ENCODE assay signal across 8 mouse cellular contexts in genomic region chr5:138155443-138155976, GRCm38 (mm10). TPM values are rescaled to one million over a fixed set of nuclear protein-coding genes. Genes with fewer than 3 reads are reported as not detected.
A peak's percentile ranks its signal among the peaks of the same experiment; 100 is the strongest.
DNase-seq lines count a peak whose midpoint lies in the region; ATAC-seq and TF ChIP-seq lines count a peak whose summit lies in the region.

TSS of gene Zfp113 (minus strand) at chr5:138155744.

- H3K27ac ChIP-seq in embryonic facial prominence, embryonic 13.5 days = peak within 1 kb of the TSS; percentile 94
- H3K27ac ChIP-seq in kidney, adult 2 months (ENCODE audit: insufficient read depth, low read depth, low read length) = peak within 1 kb of the TSS; percentile 48
- peak within 1 kb of the TSS; percentile 95 for H3K27ac ChIP-seq in limb, embryonic 12.5 days
- H3K27ac ChIP-seq in midbrain, embryonic 15.5 days = peak within 1 kb of the TSS; percentile 97
- peak within 1 kb of the TSS; percentile 68 for H3K27ac ChIP-seq in spleen, adult 2 months (ENCODE audit: insufficient read depth, low read length)

- peaks cover 21% of the 10 kb centered on the region for H3K36me3 ChIP-seq in embryonic facial prominence, embryonic 13.5 days
- H3K36me3 ChIP-seq in kidney, adult 2 months (ENCODE audit: control insufficient read depth, insufficient read depth, low read length) = peaks cover 4% of the 10 kb centered on the region
- peaks cover 32% of the 10 kb centered on the region for H3K36me3 ChIP-seq in limb, embryonic 12.5 days
- H3K36me3 ChIP-seq in midbrain, embryonic 15.5 days (replicated peaks) = peaks cover 14% of the 10 kb centered on the region; the same call in 1 of the 2 replicates
- peaks cover 10% of the 10 kb centered on the region for H3K36me3 ChIP-seq in spleen, adult 2 months (ENCODE audit: control insufficient read depth, insufficient read depth, low read length)

- peak; percentile 100 for DNase-seq in 3T3-L1 (ENCODE audit: low read depth, low spot score)
- DNase-seq in adrenal gland, postnatal 36 days = peak; percentile 87 to 90
- DNase-seq in heart, adult 18-20 months = peak; percentile 92 to 95
- peak; percentile 97 for DNase-seq in kidney, adult 2 months
- DNase-seq in spleen, adult 2 months (ENCODE audit: low read depth in 1 of 2, low spot score in 2 of 2) = peak; percentile 88 to 89

- peak; percentile 98; the same call in 1 of the 2 replicates for TF ChIP-seq CTCF in kidney, adult 2 months (conservative IDR thresholded peaks at IDR 0.05; ENCODE audit: insufficient read depth, insufficient read length, low read depth, low read length)
- TF ChIP-seq CTCF in spleen, adult 2 months (IDR thresholded peaks at IDR 0.05; ENCODE audit: extremely low read depth, insufficient read depth, insufficient read length, insufficient replicate concordance) = peak; percentile 79; the same call in 1 of the 2 replicates

- WGBS in embryonic facial prominence, embryonic 13.5 days = under 1% methylated on average over 31 of the region's 31 CpGs
- WGBS in kidney, adult 2 months = under 1% methylated on average over 31 of the region's 31 CpGs
- under 1% methylated on average over 31 of the region's 31 CpGs for WGBS in limb, embryonic 12.5 days
- WGBS in midbrain, embryonic 15.5 days = under 1% methylated on average over 31 of the region's 31 CpGs
- 0% methylated on average over 31 of the region's 31 CpGs for WGBS in spleen, adult 2 months

- peak within 1 kb of the TSS; percentile 92 for H3K9ac ChIP-seq in embryonic facial prominence, embryonic 13.5 days
- peak within 1 kb of the TSS; percentile 91 for H3K9ac ChIP-seq in limb, embryonic 12.5 days (replicated peaks)
- H3K9ac ChIP-seq in midbrain, embryonic 15.5 days = peak within 1 kb of the TSS; percentile 89

- H3K4me1 ChIP-seq in embryonic facial prominence, embryonic 13.5 days = 0 out of 2 replicates have a peak, but pooled peaks cover 5% of the 10 kb centered on the region
- 0 out of 2 replicates have a peak, but pooled peaks cover 4% of the 10 kb centered on the region for H3K4me1 ChIP-seq in kidney, adult 2 months (ENCODE audit: control insufficient read depth, insufficient read depth, low read length)
- peaks cover 10% of the 10 kb centered on the region; the same call in 1 of the 2 replicates for H3K4me1 ChIP-seq in limb, embryonic 12.5 days (replicated peaks)
- H3K4me1 ChIP-seq in midbrain, embryonic 15.5 days = peaks cover 16% of the 10 kb centered on the region
- H3K4me1 ChIP-seq in spleen, adult 2 months (ENCODE audit: control insufficient read depth, insufficient read depth, insufficient read length) = 0 out of 2 replicates have a peak, but pooled peaks cover 2% of the 10 kb centered on the region

- H3K4me3 ChIP-seq in embryonic facial prominence, embryonic 13.5 days = peak within 1 kb of the TSS; percentile 81
- peak within 1 kb of the TSS; percentile 64 for H3K4me3 ChIP-seq in kidney, adult 2 months (ENCODE audit: insufficient read depth, low read depth, low read length)
- H3K4me3 ChIP-seq in limb, embryonic 12.5 days (replicated peaks) = peak within 1 kb of the TSS; percentile 76
- peak within 1 kb of the TSS; percentile 72 for H3K4me3 ChIP-seq in midbrain, embryonic 15.5 days
- peak within 1 kb of the TSS; percentile 77 for H3K4me3 ChIP-seq in spleen, adult 2 months (ENCODE audit: extremely low read depth, insufficient read depth, insufficient read length)

- no peaks in the 10 kb centered on the region for H3K27me3 ChIP-seq in embryonic facial prominence, embryonic 13.5 days
- no peaks in the 10 kb centered on the region for H3K27me3 ChIP-seq in kidney, adult 2 months (replicated peaks; ENCODE audit: control insufficient read depth, insufficient read depth, low read length)
- H3K27me3 ChIP-seq in limb, embryonic 12.5 days = no peaks in the 10 kb centered on the region
- no peaks in the 10 kb centered on the region for H3K27me3 ChIP-seq in midbrain, embryonic 15.5 days (replicated peaks)
- no peaks in the 10 kb centered on the region for H3K27me3 ChIP-seq in spleen, adult 2 months (ENCODE audit: control insufficient read depth, insufficient read depth, low read length)

- no peak for TF ChIP-seq POLR2A in kidney, adult 2 months (IDR thresholded peaks at IDR 0.05; ENCODE audit: low read depth, low read length)
- peak; percentile 51 for TF ChIP-seq POLR2A in spleen, adult 2 months (IDR thresholded peaks at IDR 0.05; ENCODE audit: low read depth, low read length)

- H3K4me2 ChIP-seq in embryonic facial prominence, embryonic 13.5 days = peak within 1 kb of the TSS; percentile 76
- peak within 1 kb of the TSS; percentile 66 for H3K4me2 ChIP-seq in limb, embryonic 12.5 days
- H3K4me2 ChIP-seq in midbrain, embryonic 15.5 days = peak within 1 kb of the TSS; percentile 51

- H3K9me3 ChIP-seq in embryonic facial prominence, embryonic 13.5 days = no peaks in the 10 kb centered on the region
- H3K9me3 ChIP-seq in limb, embryonic 12.5 days = no peaks in the 10 kb centered on the region
- H3K9me3 ChIP-seq in midbrain, embryonic 15.5 days = no peaks in the 10 kb centered on the region

- peak; percentile 92 for ATAC-seq in embryonic facial prominence, embryonic 13.5 days (ENCODE audit: insufficient number of reproducible peaks, insufficient read depth, low FRiP score, low TSS enrichment, low read depth)
- peak; percentile 95 for ATAC-seq in limb, embryonic 12.5 days (ENCODE audit: insufficient number of reproducible peaks, insufficient read depth, low FRiP score, low TSS enrichment, low read depth)
- ATAC-seq in midbrain, embryonic 15.5 days (replicated peaks) = peak; percentile 96

RNA-seq across cellular contexts. Expression of gene Zfp113, which starts in this region (rescaled TPM):
- 10 to 100 TPM; 11.7 to 12.4 TPM for total RNA-seq in adrenal gland, postnatal 36 days (2021)
- polyA plus RNA-seq in embryonic facial prominence, embryonic 13.5 days (2015; fragmentation: Nextera tagmentation; extraction: Ambion mirVana) = 24.0 and 24.4 TPM in 2 replicates
- 1 to 10 TPM; 6.8 to 8.0 TPM for total RNA-seq in heart, adult 18-20 months (2021)
- 3.4 and 4.4 TPM in 2 replicates for polyA plus RNA-seq in kidney, adult 2 months (2012; rRNA removed)
- 23.4 and 27.4 TPM in 2 replicates for polyA plus RNA-seq in limb, embryonic 12.5 days (2016; fragmentation: Nextera tagmentation; extraction: Ambion mirVana)
- 31.6 and 33.7 TPM in 2 replicates for polyA plus RNA-seq in midbrain, embryonic 15.5 days (2015; fragmentation: Nextera tagmentation; extraction: Ambion mirVana)
- 1.1 and 3.5 TPM in 2 replicates for polyA plus RNA-seq in spleen, adult 2 months (2012; rRNA removed)

Comparison
In these comparisons a context has a peak if more than half of its experiments do, and no peak if none do; other contexts are left out.
1. Peak in every context shown above with its lines: DNase-seq, ATAC-seq, H3K4me3 ChIP-seq and H3K27ac ChIP-seq.